Mouse (Mus musculus): ENCODE results near the gene Emc10. TPM values are rescaled to one million over a fixed set of nuclear protein-coding genes. Genes with fewer than 3 reads are reported as not detected.

Gene Emc10
- total RNA-seq, 1 experiment, result 64.2 TPM

DNA sequence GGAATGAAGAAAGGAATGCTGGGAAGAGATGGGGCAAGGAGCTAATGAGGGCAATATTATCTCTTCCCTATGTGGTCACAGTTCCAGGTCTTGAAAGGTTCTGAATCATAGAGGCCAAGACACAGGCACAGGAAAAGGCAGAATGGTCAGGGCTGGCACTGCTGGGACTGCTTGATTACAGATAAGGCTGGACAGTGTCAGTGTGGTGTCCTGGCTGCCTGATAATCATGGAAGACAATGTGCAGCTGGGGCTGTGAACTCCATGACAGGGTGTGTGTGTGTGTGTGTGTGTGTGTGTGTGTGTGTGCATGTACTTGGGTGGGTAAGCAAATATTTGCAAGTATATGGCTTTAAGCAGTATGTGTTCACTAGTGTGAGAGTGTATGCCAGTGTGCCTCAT lies 11.2 kb upstream of the Emc10 start:
- in situ Hi-C loops (cut with MboI; ENCODE audit: low sequenced_read_pairs in 2 of 2, unreplicated experiment in 2 of 2), result no loop called here
- no peaks in the 10 kb centered on the region for H3K36me3 ChIP-seq (ENCODE audit: control insufficient read depth, insufficient read depth, low read length, poor library complexity, severe bottlenecking)
- no peaks in the 10 kb centered on the region for H3K9me3 ChIP-seq (ENCODE audit: control insufficient read depth, insufficient read depth, low read depth, low read length)
- H3K4me1 ChIP-seq (ENCODE audit: control insufficient read depth in 2 of 2, insufficient read depth in 2 of 2, low read length in 2 of 2, poor library complexity in 1 of 2), result peaks cover 0 to 2% of the 10 kb centered on the region in 2 experiments; a peak in 1 of 4 replicates
- H3K27ac ChIP-seq (ENCODE audit: insufficient read depth, low read depth, low read length, poor library complexity, severe bottlenecking), result no peak overlapping the region
- H3K4me3 ChIP-seq (ENCODE audit: insufficient read depth in 1 of 2, low read depth in 1 of 2, low read length in 2 of 2, poor library complexity in 1 of 2, severe bottlenecking in 1 of 2), result no peak overlapping the region
- H3K9ac ChIP-seq (ENCODE audit: insufficient read depth, low read depth, low read length, poor library complexity, severe bottlenecking), result no peak overlapping the region
- TF ChIP-seq ZC3H11A (IDR thresholded peaks at IDR 0.05; ENCODE audit: borderline replicate concordance, low read depth, low read length) (no peak), ZNF384 (IDR thresholded peaks at IDR 0.05; ENCODE audit: low read depth, low read length) (no peak), CHD2 (IDR thresholded peaks at IDR 0.05; ENCODE audit: low read depth, low read length) (no peak), MAFK (IDR thresholded peaks at IDR 0.05; ENCODE audit: insufficient read depth, low read depth, low read length) (no peak), HCFC1 (IDR thresholded peaks at IDR 0.05; ENCODE audit: borderline replicate concordance, insufficient read depth, low read length) (no peak)
- DNase-seq (ENCODE audit: low read depth, low spot score), result no peak

GRCm38 (mm10) chr7:44501563-44502115 lies 5.3 kb upstream of the Emc10 start:
- Histone ChIP-seq H3K9me3 (ENCODE audit: control insufficient read depth, insufficient read depth, low read depth, low read length) (no peaks in the 10 kb centered on the region), H3K27ac (ENCODE audit: insufficient read depth, low read depth, low read length, poor library complexity, severe bottlenecking) (no peak overlapping the region), H3K4me3 (ENCODE audit: insufficient read depth in 1 of 2, low read depth in 1 of 2, low read length in 2 of 2, poor library complexity in 1 of 2, severe bottlenecking in 1 of 2) (no peak overlapping the region), H3K9ac (ENCODE audit: insufficient read depth, low read depth, low read length, poor library complexity, severe bottlenecking) (no peak overlapping the region), H3K4me1 (ENCODE audit: control insufficient read depth in 2 of 2, insufficient read depth in 2 of 2, low read length in 2 of 2, poor library complexity in 1 of 2) (peaks cover 9 to 22% of the 10 kb centered on the region in 2 experiments; a peak in 3 of 4 replicates), H3K36me3 (ENCODE audit: control insufficient read depth, insufficient read depth, low read length, poor library complexity, severe bottlenecking) (no peaks in the 10 kb centered on the region)
- DNase-seq (ENCODE audit: low read depth, low spot score), result peak; percentile 77
- in situ Hi-C loops (cut with MboI; ENCODE audit: low sequenced_read_pairs in 2 of 2, unreplicated experiment in 2 of 2), result no loop called here
- TF ChIP-seq ZC3H11A (IDR thresholded peaks at IDR 0.05; ENCODE audit: borderline replicate concordance, low read depth, low read length) (no peak), CHD2 (IDR thresholded peaks at IDR 0.05; ENCODE audit: low read depth, low read length) (no peak), ZNF384 (IDR thresholded peaks at IDR 0.05; ENCODE audit: low read depth, low read length) (no peak), HCFC1 (IDR thresholded peaks at IDR 0.05; ENCODE audit: borderline replicate concordance, insufficient read depth, low read length) (no peak), MAFK (IDR thresholded peaks at IDR 0.05; ENCODE audit: insufficient read depth, low read depth, low read length) (no peak)

DNA sequence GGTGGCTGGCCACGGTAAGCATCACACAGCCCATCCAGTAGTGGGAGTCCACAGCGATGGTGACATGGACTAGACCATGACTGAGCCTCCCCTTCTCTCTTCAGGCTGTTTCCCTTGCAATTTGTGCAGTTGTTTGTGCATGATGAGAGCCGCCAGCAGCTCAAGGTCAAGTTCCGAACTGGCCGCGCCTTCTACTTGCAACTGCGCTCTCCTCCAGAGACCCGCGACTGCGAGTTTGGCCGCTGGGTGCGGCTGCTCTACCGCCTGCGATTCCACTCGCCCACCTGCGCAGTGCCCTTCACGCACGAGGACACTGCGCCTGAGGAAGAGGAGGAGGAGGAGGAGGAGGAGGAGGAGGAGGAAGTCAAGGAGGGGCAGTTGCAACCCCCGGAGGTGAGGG lies 3.7 kb upstream of the Emc10 start:
- 0 out of 2 replicates have a peak overlapping the region, but pooled peaks have one; percentile 35 for H3K9ac ChIP-seq (ENCODE audit: insufficient read depth, low read depth, low read length, poor library complexity, severe bottlenecking)
- TF ChIP-seq ZC3H11A (IDR thresholded peaks at IDR 0.05; ENCODE audit: borderline replicate concordance, low read depth, low read length) (no peak), CHD2 (IDR thresholded peaks at IDR 0.05; ENCODE audit: low read depth, low read length) (no peak), ZNF384 (IDR thresholded peaks at IDR 0.05; ENCODE audit: low read depth, low read length) (no peak), MAFK (IDR thresholded peaks at IDR 0.05; ENCODE audit: insufficient read depth, low read depth, low read length) (no peak), HCFC1 (IDR thresholded peaks at IDR 0.05; ENCODE audit: borderline replicate concordance, insufficient read depth, low read length) (no peak)
- no peaks in the 10 kb centered on the region for H3K36me3 ChIP-seq (ENCODE audit: control insufficient read depth, insufficient read depth, low read length, poor library complexity, severe bottlenecking)
- peak overlapping the region in 1 of 2 experiments; percentile 39; a peak in 1 of 4 replicates for H3K4me3 ChIP-seq (ENCODE audit: insufficient read depth in 1 of 2, low read depth in 1 of 2, low read length in 2 of 2, poor library complexity in 1 of 2, severe bottlenecking in 1 of 2)
- in situ Hi-C loops (cut with MboI; ENCODE audit: low sequenced_read_pairs in 2 of 2, unreplicated experiment in 2 of 2), result no loop called here
- H3K9me3 ChIP-seq (ENCODE audit: control insufficient read depth, insufficient read depth, low read depth, low read length), result no peaks in the 10 kb centered on the region
- no peak for DNase-seq (ENCODE audit: low read depth, low spot score)
- H3K27ac ChIP-seq (ENCODE audit: insufficient read depth, low read depth, low read length, poor library complexity, severe bottlenecking), result no peak overlapping the region
- H3K4me1 ChIP-seq (ENCODE audit: control insufficient read depth in 2 of 2, insufficient read depth in 2 of 2, low read length in 2 of 2, poor library complexity in 1 of 2), result peaks cover 9 to 21% of the 10 kb centered on the region in 2 experiments; a peak in 3 of 4 replicates

DNA sequence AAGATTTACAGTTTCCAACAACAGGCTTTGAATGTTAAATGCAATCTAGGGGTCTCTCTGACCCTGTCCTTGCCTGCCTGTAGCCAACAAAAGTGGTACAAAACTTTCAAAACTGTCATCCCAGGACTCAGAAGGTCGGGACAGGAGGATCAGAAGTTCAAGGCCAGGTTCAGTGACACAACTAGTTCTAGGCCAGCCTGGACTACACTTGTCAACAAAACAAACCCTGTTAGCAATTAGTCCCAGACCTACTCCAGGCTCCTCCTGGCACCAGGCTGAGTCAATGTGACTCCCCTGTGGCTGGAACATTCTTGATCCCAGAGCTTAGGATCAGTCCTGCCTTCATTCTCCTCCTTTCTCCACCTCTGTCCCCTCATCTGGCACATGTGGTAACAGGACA lies 2.6 kb upstream of the Emc10 start:
- no peak overlapping the region for H3K4me3 ChIP-seq (ENCODE audit: insufficient read depth in 1 of 2, low read depth in 1 of 2, low read length in 2 of 2, poor library complexity in 1 of 2, severe bottlenecking in 1 of 2)
- TF ChIP-seq CHD2 (IDR thresholded peaks at IDR 0.05; ENCODE audit: low read depth, low read length) (no peak), HCFC1 (IDR thresholded peaks at IDR 0.05; ENCODE audit: borderline replicate concordance, insufficient read depth, low read length) (no peak), ZC3H11A (IDR thresholded peaks at IDR 0.05; ENCODE audit: borderline replicate concordance, low read depth, low read length) (no peak), ZNF384 (IDR thresholded peaks at IDR 0.05; ENCODE audit: low read depth, low read length) (no peak), MAFK (IDR thresholded peaks at IDR 0.05; ENCODE audit: insufficient read depth, low read depth, low read length) (no peak)
- no peak for DNase-seq (ENCODE audit: low read depth, low spot score)
- H3K9me3 ChIP-seq (ENCODE audit: control insufficient read depth, insufficient read depth, low read depth, low read length), result no peaks in the 10 kb centered on the region
- H3K4me1 ChIP-seq (ENCODE audit: control insufficient read depth in 2 of 2, insufficient read depth in 2 of 2, low read length in 2 of 2, poor library complexity in 1 of 2), result peaks cover 9 to 24% of the 10 kb centered on the region in 2 experiments; a peak in 3 of 4 replicates
- H3K27ac ChIP-seq (ENCODE audit: insufficient read depth, low read depth, low read length, poor library complexity, severe bottlenecking), result no peak overlapping the region
- H3K36me3 ChIP-seq (ENCODE audit: control insufficient read depth, insufficient read depth, low read length, poor library complexity, severe bottlenecking), result peaks cover 2% of the 10 kb centered on the region; the same call in 1 of the 2 replicates
- in situ Hi-C loops (cut with MboI; ENCODE audit: low sequenced_read_pairs in 2 of 2, unreplicated experiment in 2 of 2), result no loop called here
- no peak overlapping the region for H3K9ac ChIP-seq (ENCODE audit: insufficient read depth, low read depth, low read length, poor library complexity, severe bottlenecking)
